ENCODE assay signal across 7 mouse cellular contexts in the genomic region with DNA sequence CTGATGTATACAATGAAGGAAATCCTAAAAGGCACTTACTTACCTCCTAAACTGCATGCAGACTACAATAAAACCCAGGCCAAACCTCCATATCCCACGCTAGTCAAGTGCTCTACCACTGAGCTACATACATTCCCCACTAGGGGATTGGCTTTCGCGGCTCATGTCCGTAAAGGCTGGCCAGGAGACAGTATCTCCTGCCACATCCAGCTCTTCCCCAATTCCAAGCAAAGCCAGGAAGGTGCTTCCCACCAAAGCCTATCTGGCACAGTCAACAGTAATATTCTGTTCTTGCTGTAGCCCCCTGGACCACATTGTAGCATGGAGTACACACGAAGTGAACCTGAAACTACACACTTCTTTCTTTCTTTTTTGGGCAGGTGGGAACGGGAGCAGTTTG. TPM values are rescaled to one million over a fixed set of nuclear protein-coding genes. Genes with fewer than 3 reads are reported as not detected.
DNase-seq lines count a peak whose midpoint lies in the region; ATAC-seq and TF ChIP-seq lines count a peak whose summit lies in the region.

No protein-coding gene starts in this region.

- DNase-seq in lung, postnatal 0 days (ENCODE audit: low spot score), result no peak
- DNase-seq in lung, adult 18-20 months, result no peak
- DNase-seq in testis, postnatal 10 days (ENCODE audit: low spot score), result no peak
- no peak for DNase-seq in right cerebral cortex, adult 2 months (ENCODE audit: low spot score in 2 of 2)

- H3K9me3 ChIP-seq in lung, postnatal 0 days (ENCODE audit: low read length), result no peaks in the 10 kb centered on the region
- no peaks in the 10 kb centered on the region for H3K9me3 ChIP-seq in embryonic facial prominence, embryonic 15.5 days (replicated peaks)
- no peaks in the 10 kb centered on the region for H3K9me3 ChIP-seq in limb, embryonic 13.5 days
- H3K9me3 ChIP-seq in stomach, embryonic 16.5 days (replicated peaks; ENCODE audit: control insufficient read depth, low read length), result no peaks in the 10 kb centered on the region

- peaks cover 7% of the 10 kb centered on the region; the same call in 1 of the 2 replicates for H3K4me1 ChIP-seq in lung, postnatal 0 days (ENCODE audit: insufficient read depth, low read depth, low read length)
- peaks cover 26% of the 10 kb centered on the region for H3K4me1 ChIP-seq in embryonic facial prominence, embryonic 15.5 days
- peaks cover 28% of the 10 kb centered on the region for H3K4me1 ChIP-seq in limb, embryonic 13.5 days
- H3K4me1 ChIP-seq in stomach, embryonic 16.5 days (ENCODE audit: control insufficient read depth, insufficient read depth, low read length), result peaks cover 17% of the 10 kb centered on the region

- H3K4me3 ChIP-seq in lung, postnatal 0 days (ENCODE audit: low read depth, low read length), result peak overlapping the region; percentile 81
- H3K4me3 ChIP-seq in embryonic facial prominence, embryonic 15.5 days (replicated peaks), result peak overlapping the region; percentile 95
- H3K4me3 ChIP-seq in limb, embryonic 13.5 days, result peak overlapping the region; percentile 96
- peak overlapping the region; percentile 95 for H3K4me3 ChIP-seq in stomach, embryonic 16.5 days (replicated peaks; ENCODE audit: low read length)

- no peak for ATAC-seq in lung, postnatal 0 days
- no peak for ATAC-seq in embryonic facial prominence, embryonic 15.5 days (ENCODE audit: insufficient number of reproducible peaks, low FRiP score, low TSS enrichment, low read depth)
- ATAC-seq in limb, embryonic 13.5 days (ENCODE audit: low FRiP score, low read depth), result no peak
- ATAC-seq in stomach, embryonic 16.5 days (ENCODE audit: insufficient read depth, low FRiP score), result no peak

- H3K36me3 ChIP-seq in lung, postnatal 0 days (ENCODE audit: insufficient read depth, low read length), result no peaks in the 10 kb centered on the region
- peaks cover 29% of the 10 kb centered on the region for H3K36me3 ChIP-seq in embryonic facial prominence, embryonic 15.5 days
- peaks cover 39% of the 10 kb centered on the region for H3K36me3 ChIP-seq in limb, embryonic 13.5 days
- no peaks in the 10 kb centered on the region for H3K36me3 ChIP-seq in stomach, embryonic 16.5 days (ENCODE audit: control insufficient read depth, insufficient read depth, low read length)

- no peaks in the 10 kb centered on the region for H3K27me3 ChIP-seq in lung, postnatal 0 days (replicated peaks; ENCODE audit: insufficient read depth, low read length)
- no peaks in the 10 kb centered on the region for H3K27me3 ChIP-seq in embryonic facial prominence, embryonic 15.5 days
- no peaks in the 10 kb centered on the region for H3K27me3 ChIP-seq in limb, embryonic 13.5 days
- no peaks in the 10 kb centered on the region for H3K27me3 ChIP-seq in stomach, embryonic 16.5 days (ENCODE audit: control insufficient read depth, insufficient read depth, low read length)

- TF ChIP-seq CTCF in lung, postnatal 0 days (IDR thresholded peaks at IDR 0.05), result no peak; the same call in 1 of the 2 replicates

- H3K9ac ChIP-seq in lung, postnatal 0 days (replicated peaks; ENCODE audit: low read depth), result peak overlapping the region; percentile 75; the same call in 1 of the 2 replicates
- peak overlapping the region; percentile 87 for H3K9ac ChIP-seq in embryonic facial prominence, embryonic 15.5 days
- peak overlapping the region; percentile 99 for H3K9ac ChIP-seq in limb, embryonic 13.5 days
- H3K9ac ChIP-seq in stomach, embryonic 16.5 days (ENCODE audit: low read length), result peak overlapping the region; percentile 96

- whole genome bisulfite sequencing in lung, postnatal 0 days, result 25% methylated on average over 6 of the region's 6 CpGs
- 18% methylated on average over 6 of the region's 6 CpGs for WGBS in embryonic facial prominence, embryonic 15.5 days
- WGBS in limb, embryonic 13.5 days, result 14% methylated on average over 6 of the region's 6 CpGs
- WGBS in stomach, embryonic 16.5 days, result 28% methylated on average over 6 of the region's 6 CpGs

- H3K27ac ChIP-seq in lung, postnatal 0 days (ENCODE audit: low read length), result peak overlapping the region; percentile 69; the same call in 1 of the 2 replicates
- H3K27ac ChIP-seq in embryonic facial prominence, embryonic 15.5 days (replicated peaks), result 0 out of 2 replicates have a peak overlapping the region, but pooled peaks have one; percentile 87
- H3K27ac ChIP-seq in limb, embryonic 13.5 days, result no peak overlapping the region
- no peak overlapping the region for H3K27ac ChIP-seq in stomach, embryonic 16.5 days (ENCODE audit: low read length)

- peak overlapping the region; percentile 94 for H3K4me2 ChIP-seq in lung, postnatal 0 days (replicated peaks; ENCODE audit: low read depth, low read length)
- peak overlapping the region; percentile 94 for H3K4me2 ChIP-seq in embryonic facial prominence, embryonic 15.5 days (replicated peaks)
- peak overlapping the region; percentile 98 for H3K4me2 ChIP-seq in limb, embryonic 13.5 days (replicated peaks)
- peak overlapping the region; percentile 92 for H3K4me2 ChIP-seq in stomach, embryonic 16.5 days (ENCODE audit: low read depth, low read length)

- TF ChIP-seq EP300 in lung, postnatal 0 days (IDR thresholded peaks at IDR 0.05), result no peak

RNA-seq across cellular contexts. Expression of a gene that starts 0.9 kb away (rescaled TPM):
- 14.4 and 17.4 TPM in 2 replicates for polyA plus RNA-seq in lung, postnatal 0 days (2015; fragmentation: Nextera tagmentation; extraction: Ambion mirVana)
- 16.0 and 16.5 TPM in 2 replicates for polyA plus RNA-seq in embryonic facial prominence, embryonic 15.5 days (2015; fragmentation: Nextera tagmentation; extraction: Ambion mirVana)
- polyA plus RNA-seq in limb, embryonic 13.5 days (2015; fragmentation: Nextera tagmentation; extraction: Ambion mirVana), result 16.9 and 18.0 TPM in 2 replicates
- 14.8 and 18.4 TPM in 2 replicates for polyA plus RNA-seq in stomach, embryonic 16.5 days (2015; fragmentation: Nextera tagmentation; extraction: Ambion mirVana)

RNA-seq across cellular contexts. Expression of a gene that starts 0.9 kb away (rescaled TPM):
- 60.0 and 61.4 TPM in 2 replicates for polyA plus RNA-seq in lung, postnatal 0 days (2015; fragmentation: Nextera tagmentation; extraction: Ambion mirVana)
- 85.7 and 94.1 TPM in 2 replicates for polyA plus RNA-seq in embryonic facial prominence, embryonic 15.5 days (2015; fragmentation: Nextera tagmentation; extraction: Ambion mirVana)
- 120 and 124 TPM in 2 replicates for polyA plus RNA-seq in limb, embryonic 13.5 days (2015; fragmentation: Nextera tagmentation; extraction: Ambion mirVana)
- polyA plus RNA-seq in stomach, embryonic 16.5 days (2015; fragmentation: Nextera tagmentation; extraction: Ambion mirVana), result 105 TPM in 2 replicates

RNA-seq across cellular contexts. Expression of a gene that starts 42.7 kb away (rescaled TPM):
- 34.5 and 36.1 TPM in 2 replicates for polyA plus RNA-seq in lung, postnatal 0 days (2015; fragmentation: Nextera tagmentation; extraction: Ambion mirVana)
- polyA plus RNA-seq in embryonic facial prominence, embryonic 15.5 days (2015; fragmentation: Nextera tagmentation; extraction: Ambion mirVana), result 103 and 108 TPM in 2 replicates
- polyA plus RNA-seq in limb, embryonic 13.5 days (2015; fragmentation: Nextera tagmentation; extraction: Ambion mirVana), result 118 and 119 TPM in 2 replicates
- 81.4 and 87.1 TPM in 2 replicates for polyA plus RNA-seq in stomach, embryonic 16.5 days (2015; fragmentation: Nextera tagmentation; extraction: Ambion mirVana)

RNA-seq across cellular contexts. Expression of a gene that starts 42.7 kb away (rescaled TPM):
- polyA plus RNA-seq in lung, postnatal 0 days (2015; fragmentation: Nextera tagmentation; extraction: Ambion mirVana), result 11.3 and 11.6 TPM in 2 replicates
- polyA plus RNA-seq in embryonic facial prominence, embryonic 15.5 days (2015; fragmentation: Nextera tagmentation; extraction: Ambion mirVana), result 23.4 and 26.7 TPM in 2 replicates
- polyA plus RNA-seq in limb, embryonic 13.5 days (2015; fragmentation: Nextera tagmentation; extraction: Ambion mirVana), result 22.8 and 28.0 TPM in 2 replicates
- 24.8 and 25.5 TPM in 2 replicates for polyA plus RNA-seq in stomach, embryonic 16.5 days (2015; fragmentation: Nextera tagmentation; extraction: Ambion mirVana)

RNA-seq across cellular contexts. Expression of a gene that starts 42.8 kb away (rescaled TPM):
- 49.2 and 50.8 TPM in 2 replicates for polyA plus RNA-seq in lung, postnatal 0 days (2015; fragmentation: Nextera tagmentation; extraction: Ambion mirVana)
- polyA plus RNA-seq in embryonic facial prominence, embryonic 15.5 days (2015; fragmentation: Nextera tagmentation; extraction: Ambion mirVana), result 69.5 and 71.4 TPM in 2 replicates
- 75.6 and 78.3 TPM in 2 replicates for polyA plus RNA-seq in limb, embryonic 13.5 days (2015; fragmentation: Nextera tagmentation; extraction: Ambion mirVana)
- 56.9 and 59.9 TPM in 2 replicates for polyA plus RNA-seq in stomach, embryonic 16.5 days (2015; fragmentation: Nextera tagmentation; extraction: Ambion mirVana)

Comparison
In these comparisons a context has a peak if more than half of its experiments do, and no peak if none do; other contexts are left out.
1. H3K27ac ChIP-seq: peak in lung, postnatal 0 days (single experiment) and embryonic facial prominence, embryonic 15.5 days (single experiment); none in limb, embryonic 13.5 days (single experiment) and stomach, embryonic 16.5 days (single experiment).
2. Peak in every context shown above with its lines, with median percentiles within 50 percentile points of each other: H3K4me2 ChIP-seq, H3K4me3 ChIP-seq and H3K9ac ChIP-seq.